Mouse (Mus musculus) brain, embryonic 14.5 days (tissue): ENCODE data around the gene Pmpcb. TPM values are rescaled to one million over a fixed set of nuclear protein-coding genes. Genes with fewer than 3 reads are reported as not detected.

Experiments used
- DNase-seq: peaks from one replicate; pipeline ENCODE4 v3.0.0-alpha.2; 2011; ENCODE audit warnings: low read depth
- CTCF ChIP-seq: fragments of 200-500 bp; IDR thresholded peaks from 2 replicates; pipeline ENCODE4 v1.5.1; 2012; ENCODE audit warnings: inconsistent platforms, mild to moderate bottlenecking, moderate library complexity, borderline replicate concordance; ENCODE audit not compliant: insufficient read depth, insufficient read length; ENCODE audit errors: extremely low read depth
- POLR2A ChIP-seq: fragments of 200-500 bp; IDR thresholded peaks from 2 replicates; pipeline ENCODE4 v1.6.1; 2012; ENCODE audit warnings: mild to moderate bottlenecking, inconsistent platforms, borderline replicate concordance; ENCODE audit not compliant: poor library complexity, insufficient read depth, insufficient read length, severe bottlenecking; ENCODE audit errors: extremely low read depth
- polyA plus RNA-seq: library from polyadenylated mRNA; depleted of rRNA; stranded (reverse); fragments of >200 nt; gene quantifications from 2 replicates; pipeline ENCODE4 v1.2.3, GENCODE M21; 2012

The Pmpcb gene
- polyA plus RNA-seq, 1 experiment = 66.7 TPM

DNA sequence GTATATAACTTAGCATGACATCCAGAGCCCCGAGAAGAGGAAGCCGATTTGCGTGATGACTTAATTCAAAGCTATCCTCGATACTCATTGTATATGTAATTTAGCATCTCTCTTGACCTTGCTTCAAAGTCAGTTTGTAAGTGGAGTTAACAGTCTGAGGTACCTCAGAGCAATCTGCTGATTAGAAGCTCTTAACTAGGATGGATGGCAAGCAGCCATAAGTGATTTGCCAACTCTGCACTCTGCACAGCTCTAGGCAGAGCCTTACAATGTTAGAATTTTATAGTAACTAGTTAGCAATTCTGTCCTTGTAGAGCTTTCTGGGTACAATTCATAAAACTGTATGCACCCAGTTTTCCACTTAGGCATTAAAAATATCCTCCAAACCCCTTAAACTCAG lies 30.4 kb upstream of the Pmpcb start:
- peak; percentile 58 for DNase-seq
- TF ChIP-seq CTCF (no peak), POLR2A (no peak)

DNA sequence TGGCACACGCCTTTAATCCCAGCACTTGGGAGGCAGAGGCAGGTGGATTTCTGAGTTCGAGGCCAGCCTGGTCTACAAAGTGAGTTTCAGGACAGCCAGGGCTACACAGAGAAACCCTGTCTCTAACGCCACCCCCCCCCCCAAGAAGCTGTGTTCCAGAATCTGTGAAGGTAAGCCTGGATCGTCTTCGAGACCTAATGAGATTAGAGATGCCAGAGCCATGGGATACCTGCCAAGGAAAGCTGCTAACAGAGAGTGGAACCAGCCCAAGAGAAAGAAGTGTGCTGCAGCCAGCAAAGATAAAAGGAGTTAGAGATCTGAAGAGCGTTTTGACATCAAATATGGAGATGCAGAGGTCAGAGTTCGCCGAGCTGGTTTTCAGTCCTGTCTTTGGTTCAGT lies 28.9 kb upstream of the Pmpcb start:
- peak; percentile 41 for DNase-seq

DNA sequence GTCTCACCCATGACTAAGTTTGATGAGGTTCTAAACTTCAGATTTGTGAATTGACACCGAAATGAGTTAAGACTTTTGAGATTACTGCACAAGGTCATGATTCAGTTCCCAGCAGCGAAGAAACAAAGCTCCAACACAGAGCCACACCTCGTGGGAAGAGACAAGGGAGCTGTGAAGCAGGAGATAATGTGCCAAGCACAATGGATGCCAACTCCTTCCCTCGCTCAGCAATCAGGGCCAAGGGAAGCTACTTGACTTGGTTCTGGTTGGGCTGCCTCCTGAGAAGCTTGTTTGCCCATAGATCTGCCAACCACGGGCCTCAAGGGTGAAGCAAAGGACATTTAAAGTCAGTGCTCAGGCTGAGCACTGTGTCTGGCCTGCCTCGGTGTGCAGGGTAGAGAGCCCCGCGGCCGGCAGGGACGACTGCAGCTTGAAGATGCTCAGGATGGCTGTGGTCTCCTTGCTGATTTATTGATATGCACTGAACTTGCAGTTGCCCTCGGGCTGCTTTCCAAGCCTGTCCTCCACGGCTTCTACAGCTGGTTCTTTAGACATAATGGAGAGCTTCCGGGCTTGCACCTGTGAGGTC lies 24.7 kb upstream of the Pmpcb start:
- peak; percentile 5 for DNase-seq
- TF ChIP-seq CTCF = no peak

DNA sequence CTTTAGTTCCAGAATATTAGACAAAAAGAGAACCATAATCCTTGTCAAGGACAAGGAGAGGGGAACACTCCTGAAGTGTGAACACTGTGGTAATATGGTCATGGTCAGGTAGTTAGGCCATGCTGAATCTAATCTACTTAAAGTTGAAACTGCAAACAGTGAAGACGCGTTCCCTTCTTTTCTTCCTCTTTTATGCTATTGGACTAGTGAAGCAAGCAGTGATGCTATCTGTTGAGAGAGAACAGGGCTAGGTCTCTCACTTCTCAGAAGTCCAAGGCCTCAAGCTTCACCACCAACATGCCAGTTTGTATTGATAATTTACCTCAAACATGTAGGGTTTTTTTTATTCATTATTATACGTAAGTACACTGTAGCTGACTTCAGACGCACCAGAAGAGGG lies 22.5 kb upstream of the Pmpcb start:
- TF ChIP-seq POLR2A = no peak
- no peak for TF ChIP-seq CTCF
- no peak for DNase-seq

DNA sequence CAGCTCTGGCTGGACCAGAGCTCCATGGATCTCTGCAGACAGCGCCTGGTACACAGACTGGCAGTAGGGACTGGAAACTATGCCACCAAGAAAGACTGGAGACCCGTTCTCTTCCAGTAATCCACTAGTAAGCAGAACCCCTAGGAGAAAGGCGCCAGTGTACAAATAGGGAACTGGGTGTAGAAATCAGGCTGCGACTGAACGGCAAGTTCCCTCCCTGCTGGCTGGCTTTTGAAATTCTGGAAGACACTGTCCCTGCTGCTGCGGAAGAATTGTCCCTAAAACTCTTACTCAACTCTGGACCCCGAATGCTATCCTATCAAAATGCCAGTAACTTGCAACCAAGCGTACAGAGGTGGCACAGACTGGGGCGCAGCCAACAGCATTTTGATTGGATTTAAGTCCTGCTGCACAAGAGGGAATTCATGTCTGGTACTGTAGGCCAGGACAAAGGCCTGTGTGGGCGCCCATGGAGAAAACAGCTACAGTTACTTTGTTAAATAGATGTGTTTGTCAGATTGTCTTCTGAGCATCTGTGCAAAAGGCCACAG lies 19.7 kb upstream of the Pmpcb start:
- peak; percentile 64 for DNase-seq
- TF ChIP-seq CTCF (no peak), POLR2A (no peak)

DNA sequence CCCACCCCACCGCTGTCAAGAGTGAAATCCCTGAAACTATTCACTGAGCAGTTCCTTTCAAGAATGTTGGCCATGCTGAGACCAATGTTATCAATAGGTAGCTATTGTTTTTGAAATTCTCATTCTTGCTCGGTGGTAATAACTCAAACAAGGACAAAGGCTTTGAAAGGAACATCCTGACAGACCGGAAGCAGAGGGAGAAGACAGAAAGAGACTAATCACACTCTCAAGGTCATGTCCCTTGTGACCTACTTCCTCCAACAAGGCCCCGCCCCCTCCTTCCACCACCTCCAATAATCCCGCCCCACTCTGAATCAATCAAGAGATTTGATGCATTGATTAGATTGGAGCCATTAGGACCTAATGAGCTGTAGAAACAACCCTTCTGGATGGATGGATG lies 18.4 kb upstream of the Pmpcb start:
- no peak for TF ChIP-seq CTCF
- no peak for TF ChIP-seq POLR2A
- DNase-seq = no peak

DNA sequence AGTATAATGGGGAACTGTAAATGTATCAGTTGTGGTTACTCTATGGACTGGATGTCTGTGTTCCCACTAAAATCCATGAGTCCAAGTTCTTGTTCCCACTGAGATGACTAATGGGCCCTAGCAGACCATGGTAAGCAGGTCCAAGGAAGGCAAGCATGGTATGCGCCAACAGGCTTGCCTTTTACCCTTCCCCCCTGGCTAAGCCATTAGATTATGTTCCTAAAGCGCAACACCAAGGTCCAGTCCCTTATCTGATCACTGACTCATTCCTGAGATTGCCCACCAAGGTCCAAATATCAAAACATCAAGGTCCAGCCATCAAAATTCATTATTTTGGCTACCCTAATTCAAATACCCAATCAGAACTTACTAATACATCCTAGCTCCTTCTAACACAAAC lies 17.7 kb upstream of the Pmpcb start:
- no peak for DNase-seq
- TF ChIP-seq CTCF (no peak), POLR2A (no peak)

DNA sequence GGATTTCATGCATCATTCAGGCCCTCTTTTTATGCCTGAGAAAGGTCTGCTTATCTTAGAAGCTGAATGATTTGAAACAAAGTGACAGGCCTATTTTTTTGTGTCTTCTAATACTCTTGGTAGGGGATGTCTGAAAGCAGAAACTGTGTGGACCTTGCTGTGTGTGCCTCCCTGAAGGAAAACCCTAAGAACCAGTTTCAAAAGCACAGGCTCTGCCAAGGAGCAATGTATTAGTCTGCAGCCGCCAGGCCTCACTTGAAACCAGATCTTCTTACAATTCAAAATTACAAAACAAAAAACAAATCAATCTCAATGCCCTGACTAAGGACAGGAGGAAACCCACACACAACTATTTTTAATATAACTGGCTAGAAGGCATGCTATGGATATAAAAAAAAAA lies 12.5 kb upstream of the Pmpcb start:
- DNase-seq = peak; percentile 87
- TF ChIP-seq CTCF = no peak
- TF ChIP-seq POLR2A = no peak

DNA sequence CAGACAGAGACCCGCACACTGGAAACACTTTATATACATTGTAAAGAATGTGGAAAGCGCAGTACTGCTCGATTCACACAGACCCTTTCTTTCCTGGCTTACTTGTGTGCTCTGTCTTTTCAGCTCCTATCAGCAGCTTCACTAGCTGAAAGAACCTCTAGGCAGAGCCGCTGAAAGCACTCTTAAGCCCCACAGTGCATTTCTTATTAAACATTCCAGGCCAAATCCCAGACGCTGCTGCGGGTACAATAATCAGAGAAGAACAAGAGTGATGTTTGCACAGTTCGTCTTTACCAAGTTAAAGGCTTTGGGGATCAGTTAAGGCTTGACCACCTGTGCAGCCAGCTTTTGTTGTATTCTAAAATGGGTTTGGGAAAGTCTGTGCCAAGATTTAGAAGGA lies 12.1 kb upstream of the Pmpcb start:
- peak; percentile 92 for DNase-seq
- TF ChIP-seq POLR2A (no peak), CTCF (no peak)

DNA sequence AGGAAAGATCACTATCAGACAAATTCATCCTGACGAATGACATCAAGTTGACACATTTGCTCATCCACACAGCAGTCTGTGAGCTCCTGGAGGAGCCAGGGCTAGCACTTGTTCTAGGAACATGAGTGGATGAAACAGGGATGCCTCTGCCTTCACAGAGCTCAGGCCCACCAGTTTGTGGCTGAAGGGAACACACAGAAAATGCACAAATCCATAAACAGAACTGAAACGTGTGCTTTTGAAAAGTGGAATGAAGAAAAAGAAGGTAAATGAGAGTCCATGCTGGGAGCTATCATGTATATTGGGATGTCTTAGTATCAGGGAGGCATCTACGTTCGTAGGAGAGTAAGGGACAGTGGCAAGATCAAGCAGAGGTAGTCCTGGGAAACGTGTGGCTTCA lies 7.8 kb upstream of the Pmpcb start:
- TF ChIP-seq CTCF (no peak), POLR2A (no peak)

DNA sequence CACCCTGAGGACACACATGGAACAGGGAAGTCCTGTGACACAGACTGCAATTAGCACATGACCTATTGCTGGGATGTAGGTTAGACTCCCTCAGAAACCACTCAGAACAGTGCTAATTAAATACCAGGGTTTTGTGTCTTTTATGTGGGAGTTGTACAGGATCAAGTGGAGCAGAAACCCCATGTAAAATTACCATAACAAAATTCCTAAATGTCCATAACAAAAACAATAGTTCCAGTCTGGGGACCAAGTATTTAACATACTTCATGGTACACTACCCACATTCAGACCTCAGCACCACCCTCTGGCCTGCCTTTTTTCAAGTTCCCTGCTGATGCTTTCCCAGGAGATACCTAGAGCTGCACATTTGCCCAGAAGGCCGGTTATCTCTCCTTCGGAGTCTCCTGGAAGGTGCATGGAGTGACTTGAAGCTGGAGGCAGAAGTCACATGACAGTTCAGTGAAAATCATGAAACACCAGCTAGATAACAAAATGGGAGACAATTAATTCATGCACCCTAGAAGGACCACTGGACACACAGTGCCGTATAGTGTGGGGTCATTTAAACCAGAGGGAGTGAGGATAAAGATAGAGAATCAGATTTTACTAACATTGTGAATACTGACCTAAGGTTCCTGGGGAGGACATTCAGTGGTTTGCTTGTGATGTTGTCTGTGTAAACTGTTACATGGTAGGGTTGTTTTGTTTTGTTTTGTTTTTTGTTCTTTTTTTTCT lies 4.6 kb upstream of the Pmpcb start:
- DNase-seq = peak; percentile 85
- TF ChIP-seq CTCF (no peak), POLR2A (no peak)

More for the DNA sequence above, 7.8 kb upstream of the Pmpcb start:
- DNase-seq = no peak

DNA sequence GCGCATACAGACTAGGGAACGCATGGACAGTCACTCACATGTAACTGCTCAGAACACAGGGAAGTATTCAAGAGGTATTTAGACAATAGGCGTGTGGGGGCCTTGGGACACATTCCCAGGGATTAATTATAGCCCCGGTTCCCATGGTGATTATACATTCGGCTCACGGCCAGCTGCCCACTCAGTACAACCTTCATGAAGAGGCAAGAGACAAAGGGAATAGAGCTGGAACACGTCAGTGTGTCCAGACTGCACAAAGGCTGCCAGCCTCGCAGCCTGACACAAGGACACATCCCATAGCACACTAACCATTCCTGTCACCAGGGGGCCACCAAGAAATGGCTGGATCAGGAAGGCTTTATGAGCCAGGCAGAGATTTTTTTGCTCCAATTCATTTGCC lies 4.0 kb upstream of the Pmpcb start:
- TF ChIP-seq POLR2A = no peak
- TF ChIP-seq CTCF = peak; percentile 69

More for the DNA sequence above, 4.0 kb upstream of the Pmpcb start:
- DNase-seq = peak; percentile 97
